Mouse (Mus musculus) liver, embryonic 13.5 days (tissue): ENCODE measurements at regions not wholly inside any gene's neighbourhood (a gene's known extent, or its start where the extent isn't known, plus 50 kb on each side); places are given as distances from the start of the nearest gene placed in this dataset.

ENCODE experiments used
- ATAC-seq: fragments of 200-750 bp; cut with Nextera tagmentation; 2 replicates; pipeline ENCODE4 v1.8.0; 2017; ENCODE audit warnings: low read depth, mild to moderate bottlenecking, moderate number of reproducible peaks, moderate library complexity
- DNase-seq: peaks from one replicate; pipeline ENCODE4 v3.0.0; 2022
- H3K27ac ChIP-seq: fragments of 300-500 bp; sonication (generic); 2 replicates; pipeline ENCODE4 v1.5.1; 2015; ENCODE audit warnings: moderate library complexity, mild to moderate bottlenecking, inconsistent platforms
- H3K27me3 ChIP-seq: fragments of 300-500 bp; sonication (generic); 2 replicates; pipeline ENCODE4 v1.6.1; 2015; ENCODE audit warnings: mild to moderate bottlenecking, inconsistent platforms
- H3K36me3 ChIP-seq: fragments of 300-500 bp; sonication (generic); 2 replicates; pipeline ENCODE4 v1.6.1; 2015; ENCODE audit warnings: mild to moderate bottlenecking, inconsistent platforms
- H3K4me1 ChIP-seq: fragments of 300-500 bp; sonication (generic); replicated peaks from 2 replicates; pipeline ENCODE4 v1.6.1; 2015; ENCODE audit warnings: inconsistent platforms
- H3K4me2 ChIP-seq: fragments of 300-500 bp; sonication (generic); 2 replicates; pipeline ENCODE4 v1.6.1; 2015; ENCODE audit warnings: inconsistent platforms, mild to moderate bottlenecking, moderate library complexity
- H3K4me3 ChIP-seq: fragments of 300-500 bp; sonication (generic); replicated peaks from 2 replicates; pipeline ENCODE4 v1.5.1; 2015; ENCODE audit warnings: mild to moderate bottlenecking, inconsistent platforms
- H3K9ac ChIP-seq: fragments of 300-500 bp; sonication (generic); 2 replicates; pipeline ENCODE4 v1.6.1; 2015; ENCODE audit warnings: mild to moderate bottlenecking, inconsistent platforms
- H3K9me3 ChIP-seq: fragments of 300-500 bp; sonication (generic); replicated peaks from 2 replicates; pipeline ENCODE4 v1.6.1; 2016; ENCODE audit warnings: inconsistent platforms
- WGBS: fragments of 180-500 bp; shearing (Covaris S2); methylation state at CpG from one replicate; pipeline ENCODE4 v1.1.7; 2015; ENCODE audit not compliant: insufficient replicate concordance; 5-methylcytosine and 5-hydroxymethylcytosine counted together

GRCm38 (mm10) chr5:119158171-119158570 is 512.3 kb upstream of the Tbx3 start:
- DNase-seq (no peak), ATAC-seq (no peak)
- WGBS, result 55% methylated on average over 4 of the region's 4 CpGs
- no peaks in the 10 kb centered on the region for H3K4me1 ChIP-seq
- H3K9ac ChIP-seq, result no peak overlapping the region
- H3K36me3 ChIP-seq, result no peaks in the 10 kb centered on the region
- no peaks in the 10 kb centered on the region for H3K27me3 ChIP-seq
- H3K9me3 ChIP-seq, result 0 out of 2 replicates have a peak, but pooled peaks cover 16% of the 10 kb centered on the region
- no peak overlapping the region for H3K4me3 ChIP-seq
- no peak overlapping the region for H3K4me2 ChIP-seq
- H3K27ac ChIP-seq, result no peak overlapping the region

- Histone ChIP-seq H3K9ac (no peak overlapping the region), H3K27me3 (no peaks in the 10 kb centered on the region), H3K36me3 (no peaks in the 10 kb centered on the region), H3K9me3 (0 out of 2 replicates have a peak, but pooled peaks cover 4% of the 10 kb centered on the region), H3K27ac (no peak overlapping the region), H3K4me3 (no peak overlapping the region), H3K4me2 (no peak overlapping the region), H3K4me1 (no peaks in the 10 kb centered on the region)
- DNase-seq (no peak), ATAC-seq (no peak)
- 79% methylated on average over 13 of the region's 13 CpGs for WGBS
Observed at GRCm38 (mm10) chr5:119162132-119162675, 508.3 kb upstream of the Tbx3 start.

DNA sequence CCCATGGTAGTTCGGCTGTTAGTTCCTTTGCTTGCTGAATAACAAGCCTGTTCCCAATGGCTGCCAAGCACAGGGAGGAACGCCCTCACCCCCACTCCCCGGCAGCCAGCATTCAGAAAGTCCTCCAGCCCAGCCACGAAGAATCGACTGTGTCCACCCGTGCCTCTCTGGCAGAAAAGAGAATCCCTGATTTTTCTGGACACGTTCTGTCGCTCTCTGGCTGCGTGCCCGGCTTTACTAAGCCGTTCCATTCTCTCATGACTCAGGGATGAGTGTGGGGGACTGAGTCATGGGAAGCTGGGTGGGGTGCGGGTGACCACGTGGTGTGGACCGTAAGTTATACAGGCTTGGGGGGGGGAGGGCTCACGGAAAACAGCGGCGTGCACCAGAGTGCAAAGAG is 502.8 kb upstream of the Tbx3 start:
- no peaks in the 10 kb centered on the region for H3K27me3 ChIP-seq
- H3K9me3 ChIP-seq, result 0 out of 2 replicates have a peak, but pooled peaks cover 5% of the 10 kb centered on the region
- no peak overlapping the region for H3K4me2 ChIP-seq
- H3K27ac ChIP-seq, result no peak overlapping the region
- H3K36me3 ChIP-seq, result no peaks in the 10 kb centered on the region
- no peak overlapping the region for H3K4me3 ChIP-seq
- no peaks in the 10 kb centered on the region for H3K4me1 ChIP-seq
- DNase-seq (no peak), ATAC-seq (no peak)
- H3K9ac ChIP-seq, result no peak overlapping the region
- 74% methylated on average over 17 of the region's 17 CpGs for WGBS

DNA sequence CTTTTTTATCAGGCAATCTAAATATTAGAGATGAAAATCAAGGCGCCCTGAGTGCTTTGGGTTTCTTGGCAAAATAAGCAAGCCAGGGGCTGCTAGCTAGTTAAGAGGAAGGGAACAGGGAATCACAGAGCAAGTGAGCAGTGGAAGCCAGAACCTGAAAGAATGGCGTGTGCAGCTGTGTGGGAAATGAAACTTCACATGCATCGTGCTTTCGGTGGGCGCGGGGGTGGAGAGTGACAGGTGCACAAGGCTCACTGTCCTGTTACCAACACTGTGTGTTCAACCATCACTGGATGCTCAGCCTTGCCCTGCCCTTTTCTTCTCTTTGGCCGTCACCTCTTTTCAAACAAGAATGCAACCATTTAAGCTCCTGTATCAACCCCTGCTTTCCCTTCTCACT is 501.2 kb upstream of the Tbx3 start:
- Histone ChIP-seq H3K4me1 (no peaks in the 10 kb centered on the region), H3K36me3 (no peaks in the 10 kb centered on the region), H3K4me2 (no peak overlapping the region), H3K4me3 (no peak overlapping the region), H3K27ac (no peak overlapping the region), H3K9ac (no peak overlapping the region), H3K9me3 (peaks cover 8% of the 10 kb centered on the region; the same call in 1 of the 2 replicates), H3K27me3 (no peaks in the 10 kb centered on the region)
- DNase-seq (no peak), ATAC-seq (no peak)
- 82% methylated on average over 7 of the region's 7 CpGs for WGBS

DNA sequence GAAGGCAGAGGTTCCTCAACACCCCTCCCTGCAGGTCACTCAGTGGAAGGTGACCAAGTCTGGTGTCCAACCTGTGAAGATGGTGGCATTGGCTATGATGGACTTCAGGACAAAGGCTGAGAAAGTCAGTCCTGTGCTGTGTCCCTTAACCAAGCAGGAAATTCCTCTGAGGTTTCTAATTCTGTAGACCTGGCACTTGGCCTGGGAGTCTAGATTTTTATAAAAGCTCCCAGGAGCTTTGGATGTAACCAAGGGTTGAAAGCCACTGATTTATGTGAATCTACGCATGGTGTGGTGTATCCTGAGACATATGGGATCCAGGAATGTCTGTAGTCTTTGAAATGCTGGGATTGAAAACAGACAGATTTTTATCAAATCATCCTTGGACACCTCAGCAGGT is 498.8 kb upstream of the Tbx3 start:
- Histone ChIP-seq H3K4me1 (no peaks in the 10 kb centered on the region), H3K27ac (no peak overlapping the region), H3K9me3 (peaks cover 12% of the 10 kb centered on the region; the same call in 1 of the 2 replicates), H3K9ac (no peak overlapping the region), H3K4me2 (no peak overlapping the region), H3K4me3 (no peak overlapping the region), H3K36me3 (no peaks in the 10 kb centered on the region), H3K27me3 (no peaks in the 10 kb centered on the region)
- DNase-seq (no peak), ATAC-seq (no peak)
- WGBS, result 55% methylated on average over 1 of the region's 1 CpGs

GRCm38 (mm10) chr5:119178805-119179204 is 491.7 kb upstream of the Tbx3 start:
- H3K27ac ChIP-seq, result no peak overlapping the region
- WGBS, result 56% methylated on average over 9 of the region's 9 CpGs
- ATAC-seq, result no peak
- H3K9me3 ChIP-seq, result peaks cover 7% of the 10 kb centered on the region; the same call in 1 of the 2 replicates
- no peak for DNase-seq
- H3K36me3 ChIP-seq, result no peaks in the 10 kb centered on the region
- no peaks in the 10 kb centered on the region for H3K27me3 ChIP-seq
- H3K4me1 ChIP-seq, result no peaks in the 10 kb centered on the region
- no peak overlapping the region for H3K4me2 ChIP-seq
- H3K9ac ChIP-seq, result no peak overlapping the region
- H3K4me3 ChIP-seq, result no peak overlapping the region

- no peaks in the 10 kb centered on the region for H3K4me1 ChIP-seq
- H3K4me2 ChIP-seq, result no peak overlapping the region
- no peaks in the 10 kb centered on the region for H3K9me3 ChIP-seq
- no peaks in the 10 kb centered on the region for H3K36me3 ChIP-seq
- WGBS, result 40% methylated on average over 5 of the region's 5 CpGs
- no peak overlapping the region for H3K9ac ChIP-seq
- no peaks in the 10 kb centered on the region for H3K27me3 ChIP-seq
- H3K4me3 ChIP-seq, result no peak overlapping the region
- no peak overlapping the region for H3K27ac ChIP-seq
- no peak for DNase-seq
- no peak for ATAC-seq
Observed at GRCm38 (mm10) chr5:119183545-119184047, 486.9 kb upstream of the Tbx3 start.

DNA sequence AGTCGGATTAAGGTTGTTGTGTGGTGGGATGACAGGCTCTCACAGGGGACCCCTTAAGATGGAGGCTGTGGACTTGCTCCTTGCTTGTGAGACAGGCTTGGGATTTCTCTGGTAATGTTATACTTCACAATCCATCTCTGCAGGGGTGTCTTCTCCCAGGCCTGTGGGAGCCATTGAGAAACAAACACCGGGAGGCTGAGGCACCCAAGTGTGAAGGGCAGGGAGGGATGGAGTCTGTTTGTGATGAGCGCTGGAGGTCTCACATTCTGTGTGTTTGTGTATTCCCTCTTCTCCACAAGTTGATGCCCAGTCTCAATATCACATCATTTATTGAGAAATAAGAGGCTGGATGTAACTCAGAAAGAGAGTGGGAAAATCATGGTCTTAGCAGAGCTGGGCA is 483.9 kb upstream of the Tbx3 start:
- Histone ChIP-seq H3K4me3 (no peak overlapping the region), H3K27me3 (no peaks in the 10 kb centered on the region), H3K36me3 (no peaks in the 10 kb centered on the region), H3K4me2 (no peak overlapping the region), H3K9me3 (0 out of 2 replicates have a peak, but pooled peaks cover 5% of the 10 kb centered on the region), H3K27ac (no peak overlapping the region), H3K9ac (no peak overlapping the region), H3K4me1 (no peaks in the 10 kb centered on the region)
- no peak for DNase-seq
- ATAC-seq, result no peak
- WGBS, result 55% methylated on average over 3 of the region's 3 CpGs

DNA sequence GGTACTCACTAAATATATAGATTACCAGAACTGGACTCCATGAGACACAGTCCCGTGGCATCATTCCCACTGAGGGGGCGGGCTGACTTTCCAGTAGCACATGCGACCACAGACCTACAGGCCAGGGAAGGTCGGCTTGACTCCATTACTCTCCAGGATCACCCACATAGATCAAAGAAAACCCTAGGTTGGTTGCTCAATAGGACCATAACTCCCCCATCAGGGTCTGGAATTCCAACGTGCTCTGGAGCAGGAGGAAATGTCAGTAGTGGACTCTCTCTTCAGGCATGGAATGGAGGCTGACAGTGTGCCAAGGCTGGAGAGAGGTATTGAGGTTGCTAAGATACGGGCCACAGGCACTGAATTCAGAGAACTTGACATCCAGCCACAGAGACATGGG is 482.0 kb upstream of the Tbx3 start:
- Histone ChIP-seq H3K4me1 (no peaks in the 10 kb centered on the region), H3K27me3 (no peaks in the 10 kb centered on the region), H3K36me3 (no peaks in the 10 kb centered on the region), H3K27ac (no peak overlapping the region), H3K9ac (no peak overlapping the region), H3K4me2 (no peak overlapping the region), H3K4me3 (no peak overlapping the region), H3K9me3 (0 out of 2 replicates have a peak, but pooled peaks cover 5% of the 10 kb centered on the region)
- ATAC-seq, result no peak
- 50% methylated on average over 6 of the region's 6 CpGs for WGBS
- no peak for DNase-seq

DNA sequence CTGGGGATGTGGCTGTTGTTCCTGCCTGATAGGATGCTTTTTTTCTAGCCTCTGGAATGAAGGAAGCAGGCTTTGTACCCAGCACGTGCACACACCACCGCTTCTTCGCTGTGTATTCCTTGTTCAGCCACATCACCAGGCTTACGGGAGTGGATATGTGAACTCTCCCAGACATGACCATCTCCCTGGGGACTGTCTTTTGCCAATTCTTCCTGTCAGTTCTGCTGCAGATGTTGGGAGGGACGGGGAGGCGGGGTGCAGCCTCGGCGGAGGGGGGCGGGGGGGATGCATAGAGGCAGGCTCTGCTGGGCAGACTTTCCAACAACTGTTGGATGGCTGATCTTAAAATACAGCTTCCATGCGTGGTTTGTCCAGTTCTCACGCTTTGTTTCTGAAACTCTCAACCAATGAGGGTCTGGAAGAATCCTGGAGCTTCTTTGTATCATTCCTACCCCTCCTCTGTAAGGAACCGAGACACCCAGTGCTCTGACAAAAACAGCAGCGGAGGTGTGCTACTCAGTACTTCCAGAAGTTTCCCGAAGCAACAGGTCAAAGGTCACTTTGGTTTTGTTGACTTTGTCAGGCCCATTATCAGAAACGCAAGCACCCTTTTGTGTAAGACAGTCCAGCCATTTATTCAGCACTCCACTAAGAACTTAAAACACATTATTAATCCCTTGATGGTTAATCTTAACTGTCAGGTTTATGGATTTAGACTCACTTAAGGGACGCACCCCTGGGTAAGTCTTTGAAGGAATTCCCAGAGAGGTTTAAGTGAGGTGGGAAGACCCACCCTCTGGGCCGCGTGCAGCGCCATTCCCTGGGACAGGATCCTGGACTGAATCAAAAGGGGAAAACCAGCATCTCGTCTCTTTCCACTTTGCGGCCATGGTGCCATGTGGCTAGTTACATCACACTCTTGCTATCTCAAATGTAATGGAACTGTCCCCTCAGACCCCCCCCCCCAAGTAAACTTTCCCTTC is 476.5 kb upstream of the Tbx3 start:
- 0 out of 2 replicates have a peak, but pooled peaks cover 5% of the 10 kb centered on the region for H3K9me3 ChIP-seq
- WGBS, result 62% methylated on average over 21 of the region's 21 CpGs
- no peak overlapping the region for H3K27ac ChIP-seq
- no peak overlapping the region for H3K4me3 ChIP-seq
- H3K4me1 ChIP-seq, result no peaks in the 10 kb centered on the region
- no peak for DNase-seq
- no peak overlapping the region for H3K4me2 ChIP-seq
- ATAC-seq, result no peak
- H3K27me3 ChIP-seq, result no peaks in the 10 kb centered on the region
- H3K36me3 ChIP-seq, result no peaks in the 10 kb centered on the region
- no peak overlapping the region for H3K9ac ChIP-seq

DNA sequence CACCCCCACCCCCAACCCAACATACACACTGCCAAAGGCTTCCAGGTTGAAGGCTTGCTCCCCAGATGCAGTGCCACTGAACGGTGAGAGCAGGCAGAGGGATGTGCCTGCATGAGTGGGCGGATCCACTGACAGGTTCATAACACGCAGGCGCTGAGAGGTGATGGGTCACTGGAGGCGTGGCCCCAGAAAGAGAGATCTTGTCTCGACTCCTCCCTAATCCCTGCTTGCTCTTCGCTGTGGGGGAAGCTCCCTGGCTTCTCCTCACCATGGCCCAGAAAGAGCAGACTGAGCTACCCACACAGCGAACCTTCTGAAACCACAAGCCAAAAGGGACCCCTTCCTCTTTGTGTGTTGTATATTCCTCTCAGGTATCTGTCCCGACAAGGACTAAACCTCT is 470.6 kb upstream of the Tbx3 start:
- Histone ChIP-seq H3K9ac (no peak overlapping the region), H3K4me1 (no peaks in the 10 kb centered on the region), H3K27me3 (no peaks in the 10 kb centered on the region), H3K9me3 (no peaks in the 10 kb centered on the region), H3K36me3 (no peaks in the 10 kb centered on the region), H3K4me3 (no peak overlapping the region), H3K27ac (no peak overlapping the region), H3K4me2 (no peak overlapping the region)
- ATAC-seq (no peak), DNase-seq (no peak)
- 24% methylated on average over 9 of the region's 9 CpGs for WGBS
